Mouse (Mus musculus) effector memory CD4-positive, alpha-beta T cell, adult 7 months (primary cell): ENCODE data around the gene Tenm3. TPM values are rescaled to one million over a fixed set of nuclear protein-coding genes. Genes with fewer than 3 reads are reported as not detected.

ENCODE experiments used
- polyA plus RNA-seq: library from polyadenylated mRNA; unstranded; fragments of 100-300 nt; shearing (Covaris generic); gene quantifications from one replicate; pipeline ENCODE4 v1.2.1, GENCODE M21; 2017

Tenm3 gene
- polyA plus RNA-seq = 0.77 TPM

GRCm38 (mm10) chr8:48843931-48844285 lies at the start of gene Tenm3:
Gene Tenm3 (minus strand): TSS chr8:48843951.

